In the genomic region with DNA sequence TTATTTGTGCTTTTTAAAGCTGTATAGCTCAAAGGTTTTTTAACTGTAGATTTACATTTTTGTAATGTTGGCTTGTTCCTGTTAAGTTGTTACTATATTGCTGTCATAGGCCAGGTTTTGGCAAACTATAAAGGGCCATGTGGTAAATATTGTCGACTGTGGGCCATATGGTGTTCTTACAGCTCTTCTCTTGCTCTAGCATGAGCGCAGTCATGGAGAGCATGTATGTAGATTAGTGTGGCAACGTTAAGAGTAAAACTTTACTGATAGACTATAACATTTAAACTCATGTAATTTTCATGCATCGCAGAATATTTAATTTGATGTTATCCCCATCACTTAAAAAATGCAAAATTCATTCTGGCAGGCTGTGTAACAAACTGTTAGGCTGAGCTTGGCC, we compare ENCODE assay signal across 29 mouse cellular contexts.
"Had no signal": no experiment of that assay in that cellular context is flagged by ENCODE, and none has a peak within 500 bp of the region (broad histone marks: within the 10 kb centered on the region; RNA-seq: fewer than 3 reads in every experiment).

No protein-coding gene starts in this region.

- H3K27ac ChIP-seq: heart, adult 2 months; heart, embryonic 13.5 days; heart, embryonic 15.5 days; hindbrain, embryonic 13.5 days; hindbrain, embryonic 15.5 days; hindbrain, postnatal 0 days; kidney, embryonic 15.5 days; kidney, postnatal 0 days; layer of hippocampus, adult 2 months; left cerebral cortex, adult 2 months; limb, embryonic 10.5 days; limb, embryonic 12.5 days; liver, embryonic 13.5 days; liver, embryonic 15.5 days had no signal

- H3K4me1 ChIP-seq: heart, embryonic 13.5 days; heart, embryonic 15.5 days; hindbrain, embryonic 13.5 days; hindbrain, embryonic 15.5 days; kidney, embryonic 15.5 days; limb, embryonic 10.5 days; limb, embryonic 12.5 days had no signal

- H3K9me3 ChIP-seq: heart, embryonic 13.5 days; heart, embryonic 15.5 days; hindbrain, embryonic 13.5 days; hindbrain, embryonic 15.5 days; kidney, embryonic 15.5 days; limb, embryonic 10.5 days; limb, embryonic 12.5 days; liver, embryonic 13.5 days; liver, embryonic 15.5 days had no signal

- H3K4me2 ChIP-seq: heart, embryonic 11.5 days; heart, embryonic 13.5 days; heart, embryonic 15.5 days; hindbrain, embryonic 13.5 days; hindbrain, embryonic 15.5 days; kidney, embryonic 15.5 days; limb, embryonic 12.5 days; liver, embryonic 11.5 days; liver, embryonic 13.5 days; liver, embryonic 15.5 days had no signal

- H3K4me3 ChIP-seq: heart, adult 2 months; heart, embryonic 13.5 days; heart, embryonic 15.5 days; hindbrain, embryonic 13.5 days; hindbrain, embryonic 15.5 days; kidney, embryonic 15.5 days; layer of hippocampus, adult 2 months; left cerebral cortex, adult 2 months; limb, embryonic 10.5 days; limb, embryonic 12.5 days; liver, embryonic 13.5 days; liver, embryonic 15.5 days had no signal

- H3K9ac ChIP-seq: heart, embryonic 13.5 days; heart, embryonic 15.5 days; hindbrain, embryonic 13.5 days; hindbrain, embryonic 15.5 days; kidney, embryonic 15.5 days; limb, embryonic 12.5 days; liver, embryonic 13.5 days; liver, embryonic 15.5 days; liver, postnatal 0 days had no signal

- H3K27me3 ChIP-seq: heart, embryonic 13.5 days; heart, embryonic 15.5 days; hindbrain, embryonic 13.5 days; hindbrain, embryonic 15.5 days; kidney, embryonic 15.5 days; limb, embryonic 12.5 days; liver, embryonic 13.5 days; liver, embryonic 15.5 days had no signal

- ATAC-seq: hindbrain, postnatal 0 days; intestine, embryonic 16.5 days; liver, postnatal 0 days had no signal

- DNase-seq: gastrocnemius, postnatal 14 days; gastrocnemius, postnatal 36 days; heart, adult 11 months; heart, adult 2 months; heart, postnatal 14 days; heart, postnatal 36 days; kidney, adult 11 months; kidney, adult 2 months; kidney, adult 9 months; kidney, postnatal 14 days; kidney, postnatal 36 days; liver; liver, embryonic 13.5 days; liver, postnatal 0 days had no signal
